Mouse (Mus musculus): ENCODE measurements at regions not wholly inside any gene's neighbourhood (a gene's known extent, or its start where the extent isn't known, plus 50 kb on each side); places are given as distances from the start of the nearest gene placed in this dataset.

- dilution Hi-C loops (cut with MboI; ENCODE audit: extremely low pct_ligation_motif_present, extremely low pct_unique_long_range_greater_than_20kb, low sequenced_read_pairs), result no loop called here
- H3K4me1 ChIP-seq (ENCODE audit: control insufficient read depth in 1 of 2, insufficient read depth in 2 of 2), result peaks cover 0 to 29% of the 10 kb centered on the region in 2 experiments; a peak in 2 of 4 replicates
- H3K4me3 ChIP-seq (replicated peaks in 1 of 3; ENCODE audit: low read depth in 2 of 3, low read length in 2 of 3, poor library complexity in 1 of 3), result no peak overlapping the region
These were observed 69.5 kb upstream of the Clnk start for GRCm38 (mm10) chr5:38945903-38946686.

GRCm38 (mm10) chr5:38932382-38933079 is 55.9 kb upstream of the Clnk start:
- Histone ChIP-seq H3K4me2 (ENCODE audit: insufficient read depth, low read depth, poor library complexity, severe bottlenecking) (no peak overlapping the region), H3K36me3 (replicated peaks in 1 of 2; ENCODE audit: control insufficient read depth in 1 of 2, insufficient read depth in 1 of 2, low read length in 1 of 2) (no peaks in the 10 kb centered on the region), H3K79me2 (replicated peaks; ENCODE audit: control insufficient read depth, extremely low read depth, insufficient read depth, poor library complexity, severe bottlenecking) (no peaks in the 10 kb centered on the region), H3K4me3 (replicated peaks in 1 of 3; ENCODE audit: low read depth in 2 of 3, low read length in 2 of 3, poor library complexity in 1 of 3) (no peak overlapping the region), H3K9ac (ENCODE audit: insufficient read depth, low read depth) (no peak overlapping the region), H3K27me3 (replicated peaks) (no peaks in the 10 kb centered on the region), H3K4me1 (ENCODE audit: control insufficient read depth in 1 of 2, insufficient read depth in 2 of 2) (peaks cover 0 to 23% of the 10 kb centered on the region in 2 experiments; a peak in 2 of 4 replicates), H3K9me3 (replicated peaks; ENCODE audit: low read length) (no peaks in the 10 kb centered on the region), H3K27ac (ENCODE audit: insufficient read depth, low read depth) (no peak overlapping the region)
- no peak for TF ChIP-seq TCF12 (IDR thresholded peaks at IDR 0.05; ENCODE audit: low read depth, low read length)
- no peak for TF ChIP-seq POLR2AphosphoS2 (IDR thresholded peaks at IDR 0.05; ENCODE audit: low read depth, low read length)
- TF ChIP-seq CHD2 (IDR thresholded peaks at IDR 0.05; ENCODE audit: low read length), result no peak
- no peak for TF ChIP-seq RAD21 (IDR thresholded peaks at IDR 0.05; ENCODE audit: low read depth, low read length)
- TF ChIP-seq NELFE (IDR thresholded peaks at IDR 0.05; ENCODE audit: low read depth, low read length), result no peak
- no peak for TF ChIP-seq IRF4 (IDR thresholded peaks at IDR 0.05; ENCODE audit: low read depth, low read length)
- in situ Hi-C loops (cut with MboI; ENCODE audit: low pct_ligation_motif_present, low pct_unique_long_range_greater_than_20kb, low sequenced_read_pairs), result loop anchor here (25.0 kb wide), 1 partner anchor 705 kb away; no protein-coding TSS in a partner anchor
- DNase-seq (ENCODE audit: extremely low read depth), result peak; percentile 62
- dilution Hi-C loops (cut with MboI; ENCODE audit: extremely low pct_ligation_motif_present, extremely low pct_unique_long_range_greater_than_20kb, low sequenced_read_pairs), result no loop called here

More at GRCm38 (mm10) chr5:38945903-38946686, 69.5 kb upstream of the Clnk start:
- no peak overlapping the region for H3K4me2 ChIP-seq (ENCODE audit: insufficient read depth, low read depth, poor library complexity, severe bottlenecking)
- H3K9me3 ChIP-seq (replicated peaks; ENCODE audit: low read length), result no peaks in the 10 kb centered on the region
- H3K9ac ChIP-seq (ENCODE audit: insufficient read depth, low read depth), result no peak overlapping the region
- in situ Hi-C loops (cut with MboI; ENCODE audit: low pct_ligation_motif_present, low pct_unique_long_range_greater_than_20kb, low sequenced_read_pairs), result loop anchor here (25.0 kb wide), 1 partner anchor 691 kb away; no protein-coding TSS in a partner anchor
- H3K79me2 ChIP-seq (replicated peaks; ENCODE audit: control insufficient read depth, extremely low read depth, insufficient read depth, poor library complexity, severe bottlenecking), result no peaks in the 10 kb centered on the region
- H3K27me3 ChIP-seq (replicated peaks), result peaks cover 4% of the 10 kb centered on the region
- DNase-seq (ENCODE audit: extremely low read depth), result peak; percentile 95
- no peaks in the 10 kb centered on the region for H3K36me3 ChIP-seq (replicated peaks in 1 of 2; ENCODE audit: control insufficient read depth in 1 of 2, insufficient read depth in 1 of 2, low read length in 1 of 2)
- no peak for TF ChIP-seq CHD2 (IDR thresholded peaks at IDR 0.05; ENCODE audit: low read length)
- peak; percentile 87 for TF ChIP-seq EP300 (IDR thresholded peaks at IDR 0.05; ENCODE audit: low read length)
- TF ChIP-seq MAFK (IDR thresholded peaks at IDR 0.05; ENCODE audit: insufficient replicate concordance, low read length), result peak; percentile 78
- no peak for TF ChIP-seq KAT2A (IDR thresholded peaks at IDR 0.05; ENCODE audit: insufficient replicate concordance, low read length)
- 0 out of 2 replicates have a peak, but pooled peaks have one; percentile 35 for TF ChIP-seq MAX (IDR thresholded peaks at IDR 0.05; ENCODE audit: low read length)
- peak; percentile 44; the same call in 1 of the 2 replicates for TF ChIP-seq RCOR1 (conservative IDR thresholded peaks at IDR 0.05; ENCODE audit: low read depth, low read length)
- TF ChIP-seq IRF4 (IDR thresholded peaks at IDR 0.05; ENCODE audit: low read depth, low read length), result peak; percentile 74
- TF ChIP-seq MEF2A (IDR thresholded peaks at IDR 0.05; ENCODE audit: borderline replicate concordance, low read depth, low read length), result peak; percentile 95
- no peak for TF ChIP-seq USF2 (conservative IDR thresholded peaks at IDR 0.05; ENCODE audit: low read depth, low read length)
- no peak for TF ChIP-seq ZMIZ1 (IDR thresholded peaks at IDR 0.05; ENCODE audit: low read depth, low read length)
- no peak for TF ChIP-seq HCFC1 (IDR thresholded peaks at IDR 0.05; ENCODE audit: low read depth, low read length)
- TF ChIP-seq PAX5 (IDR thresholded peaks at IDR 0.05; ENCODE audit: low read length), result no peak
- no peak for TF ChIP-seq SMC3 (IDR thresholded peaks at IDR 0.05; ENCODE audit: low read depth, low read length)
- TF ChIP-seq JUND (conservative IDR thresholded peaks at IDR 0.05; ENCODE audit: low read depth, low read length), result 0 out of 2 replicates have a peak, but pooled peaks have one; percentile 14
- no peak for TF ChIP-seq TBP (conservative IDR thresholded peaks at IDR 0.05; ENCODE audit: low read depth, low read length)
- TF ChIP-seq ETS1 (conservative IDR thresholded peaks at IDR 0.05; ENCODE audit: low read depth, low read length), result peak; percentile 93
- no peak for TF ChIP-seq USF1 (IDR thresholded peaks at IDR 0.05; ENCODE audit: low read depth, low read length)
- TF ChIP-seq MYC (IDR thresholded peaks at IDR 0.05; ENCODE audit: low read depth, low read length), result 0 out of 2 replicates have a peak, but pooled peaks have one; percentile 46
- TF ChIP-seq TCF12 (IDR thresholded peaks at IDR 0.05; ENCODE audit: low read depth, low read length), result peak; percentile 69
- no peak for TF ChIP-seq ELF1 (IDR thresholded peaks at IDR 0.05; ENCODE audit: low read depth, low read length)
- TF ChIP-seq GABPA (IDR thresholded peaks at IDR 0.05; ENCODE audit: insufficient replicate concordance, low read depth, low read length), result no peak
- no peak; the same call in none of the 2 replicates for TF ChIP-seq RAD21 (IDR thresholded peaks at IDR 0.05; ENCODE audit: low read depth, low read length)
- TF ChIP-seq BHLHE40 (IDR thresholded peaks at IDR 0.05; ENCODE audit: low read depth, low read length), result peak; percentile 84
- no peak overlapping the region for H3K27ac ChIP-seq (ENCODE audit: insufficient read depth, low read depth)
